Mouse (Mus musculus) heart, adult 2 months (tissue): ENCODE data around the gene Syp. TPM values are rescaled to one million over a fixed set of nuclear protein-coding genes. Genes with fewer than 3 reads are reported as not detected.

Source experiments
- DNase-seq, 2 experiments: peaks; one replicate each; pipeline ENCODE4 v3.0.0; 2021
- H3K27ac ChIP-seq: fragments of 200-600 bp; 2 replicates; pipeline ENCODE4 v1.8.1; 2022
- H3K27me3 ChIP-seq: fragments of 200-500 bp; 2 replicates; pipeline ENCODE4 v1.6.1; 2012; ENCODE audit warnings: mild to moderate bottlenecking, low read length, inconsistent platforms, mixed read lengths; ENCODE audit not compliant: control insufficient read depth, insufficient read depth
- H3K36me3 ChIP-seq: fragments of 200-500 bp; 2 replicates; pipeline ENCODE4 v1.6.1; 2012; ENCODE audit warnings: low read length, inconsistent platforms; ENCODE audit not compliant: control insufficient read depth, insufficient read depth
- H3K4me1 ChIP-seq: fragments of 200-500 bp; 2 replicates; pipeline ENCODE4 v1.6.1; 2011; ENCODE audit warnings: low read length; ENCODE audit not compliant: control insufficient read depth, insufficient read depth
- H3K4me3 ChIP-seq: fragments of 200-600 bp; 2 replicates; pipeline ENCODE4 v1.8.1; 2022
- H3K79me2 ChIP-seq: fragments of 200-500 bp; replicated peaks from 2 replicates; pipeline ENCODE4 v1.6.1; 2012; ENCODE audit warnings: mild to moderate bottlenecking, inconsistent platforms, low read length, moderate library complexity, mixed read lengths; ENCODE audit not compliant: control insufficient read depth, insufficient read depth
- H3K9ac ChIP-seq: fragments of 200-500 bp; 2 replicates; pipeline ENCODE4 v1.6.1; 2012; ENCODE audit warnings: low read depth, mild to moderate bottlenecking, control low read depth, inconsistent platforms, low read length, mixed read lengths
- CTCF ChIP-seq: fragments of 200-600 bp; IDR thresholded peaks from 2 replicates; pipeline ENCODE4 v1.8.1; 2022; ENCODE audit warnings: antibody characterized with exemption, mild to moderate bottlenecking, moderate library complexity
- EP300 ChIP-seq: fragments of 200-500 bp; IDR thresholded peaks from 2 replicates; pipeline ENCODE4 v1.6.1; 2011; ENCODE audit warnings: low read depth, low read length, control low read depth; ENCODE audit not compliant: insufficient read depth
- POLR2A ChIP-seq: fragments of 200-500 bp; IDR thresholded peaks from 2 replicates; pipeline ENCODE4 v1.6.1; 2011; ENCODE audit warnings: mild to moderate bottlenecking, low read depth, low read length, control low read depth; ENCODE audit not compliant: insufficient read depth
- WGBS: fragments of 180-500 bp; shearing (Covaris S2); methylation state at CpG from one replicate; pipeline ENCODE4 v1.1.7; 2018; 5-methylcytosine and 5-hydroxymethylcytosine counted together
- intact Hi-C: fragments of 180-260 bp; cut with DNase I; formaldehyde crosslinking; loops from one replicate; pipeline ENCODE4 v1.15.1; 2025
- polyA plus RNA-seq: library from polyadenylated mRNA; depleted of rRNA; stranded (reverse); fragments of >200 nt; gene quantifications from 2 replicates; pipeline ENCODE4 v1.2.3, GENCODE M21; 2012
- total RNA-seq, 2 experiments: library from RNA; stranded (reverse); gene quantifications; 2 replicates each; pipeline ENCODE4 v1.2.3; 2021

Gene Syp
- total and polyA plus RNA-seq, 3 experiments, result 2.6 to 4.2 (median 3.4) TPM

GRCm38 (mm10) chrX:7639536-7640325, 1.5 kb downstream of the Syp start:
- no peaks in the 10 kb centered on the region for H3K79me2 ChIP-seq
- intact Hi-C loops, result loop anchor here (5.0 kb wide), 1 partner anchor 67 kb away; the partner anchor contains the start of genes Foxp3 and Ppp1r3f
- no peak for DNase-seq
- 21% methylated on average over 13 of the region's 13 CpGs for WGBS
- no peak overlapping the region for H3K9ac ChIP-seq
- H3K27me3 ChIP-seq, result no peaks in the 10 kb centered on the region
- no peak overlapping the region for H3K27ac ChIP-seq
- no peak overlapping the region for H3K4me3 ChIP-seq
- TF ChIP-seq POLR2A (no peak), CTCF (no peak), EP300 (no peak)
- H3K36me3 ChIP-seq, result no peaks in the 10 kb centered on the region
- H3K4me1 ChIP-seq, result no peaks in the 10 kb centered on the region; the same call in 1 of the 2 replicates

DNA sequence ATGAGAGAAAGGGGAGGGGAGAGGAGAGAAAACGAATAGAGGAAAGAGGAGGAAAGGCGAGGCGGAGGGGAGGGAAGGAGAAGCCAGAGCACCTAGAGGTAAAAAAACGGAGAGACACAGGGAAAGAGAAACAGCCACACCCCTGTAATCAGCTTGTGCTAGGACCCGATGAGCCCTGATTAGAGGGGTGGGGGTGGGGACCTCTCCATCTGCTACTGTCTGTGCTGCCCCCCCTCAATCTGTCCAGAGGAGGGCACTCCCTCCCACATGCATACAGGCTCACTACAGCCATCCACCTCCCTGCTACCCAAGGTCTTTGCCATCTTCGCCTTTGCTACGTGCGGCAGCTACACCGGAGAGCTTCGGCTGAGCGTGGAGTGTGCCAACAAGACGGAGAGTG, 2.5 kb downstream of the Syp start:
- DNase-seq, result no peak
- TF ChIP-seq EP300, result no peak
- TF ChIP-seq POLR2A, result no peak
- no peak for TF ChIP-seq CTCF
- intact Hi-C loops, result loop anchor here (5.0 kb wide), 1 partner anchor 68 kb away; the partner anchor contains the start of genes Foxp3 and Ppp1r3f
- H3K27me3 ChIP-seq, result no peaks in the 10 kb centered on the region
- H3K4me1 ChIP-seq, result no peaks in the 10 kb centered on the region; the same call in 1 of the 2 replicates
- no peaks in the 10 kb centered on the region for H3K79me2 ChIP-seq
- H3K27ac ChIP-seq, result no peak overlapping the region
- no peaks in the 10 kb centered on the region for H3K36me3 ChIP-seq
- H3K9ac ChIP-seq, result no peak overlapping the region
- H3K4me3 ChIP-seq, result no peak overlapping the region
- 29% methylated on average over 12 of the region's 12 CpGs for WGBS

DNA sequence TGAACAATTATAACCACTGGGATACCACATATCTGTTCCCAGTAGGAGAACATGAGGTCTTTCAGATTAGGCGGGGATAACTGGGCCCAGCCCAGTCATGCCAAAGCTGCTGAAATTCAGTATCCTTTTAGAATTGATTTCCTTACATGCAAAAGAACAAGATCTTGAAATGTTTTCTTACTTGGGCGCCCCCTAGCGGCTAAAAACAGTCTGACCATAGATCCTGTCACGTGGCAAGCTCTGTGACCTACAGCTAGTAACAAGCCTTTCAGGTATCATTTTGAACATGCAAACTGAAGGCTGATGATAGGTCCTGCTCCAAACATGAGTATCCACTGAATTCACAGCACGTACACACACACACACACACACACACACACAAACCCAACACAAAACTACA, 7.1 kb downstream of the Syp start:
- WGBS, result 13% methylated on average over 5 of the region's 5 CpGs
- TF ChIP-seq CTCF (peak; percentile 82), POLR2A (no peak)

DNA sequence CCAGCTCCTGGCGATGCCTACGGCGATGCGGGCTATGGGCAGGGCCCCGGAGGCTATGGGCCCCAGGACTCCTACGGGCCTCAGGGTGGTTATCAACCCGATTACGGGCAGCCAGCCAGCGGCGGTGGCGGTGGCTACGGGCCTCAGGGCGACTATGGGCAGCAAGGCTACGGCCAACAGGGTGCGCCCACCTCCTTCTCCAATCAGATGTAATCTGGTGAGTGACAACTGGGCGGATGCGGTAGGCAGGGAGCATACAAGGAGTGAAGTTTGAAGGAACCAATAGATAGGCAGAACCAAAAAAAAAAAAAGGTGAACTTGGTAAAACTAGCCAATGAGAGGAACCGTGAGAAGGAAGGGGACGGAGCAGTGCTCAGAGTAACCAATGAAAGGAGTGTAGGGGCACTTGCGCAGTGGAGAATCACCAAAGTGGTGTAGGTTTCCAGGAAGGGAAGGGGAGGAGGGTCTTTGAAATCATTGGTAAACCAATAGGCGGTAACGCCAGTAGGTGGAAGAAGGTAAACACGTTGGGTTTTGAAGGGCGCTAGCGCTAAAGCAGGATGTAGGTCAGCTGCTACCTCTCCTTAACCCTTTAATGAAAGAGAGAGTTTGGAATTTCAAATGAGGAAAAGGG, 10.5 kb downstream of the Syp start:
- no peaks in the 10 kb centered on the region for H3K36me3 ChIP-seq
- H3K79me2 ChIP-seq, result no peaks in the 10 kb centered on the region
- intact Hi-C loops, result loop anchor here (1.0 to 5.0 kb wide), 5 partner anchors 9 to 226 kb away; partner anchors contain the start of genes Gpkow and Prickle3
- H3K9ac ChIP-seq, result peak overlapping the region; percentile 95
- peak overlapping the region; percentile 95 for H3K27ac ChIP-seq
- H3K27me3 ChIP-seq, result no peaks in the 10 kb centered on the region
- TF ChIP-seq POLR2A (peak; percentile 73), EP300 (no peak), CTCF (peak; percentile 55)
- H3K4me3 ChIP-seq, result peak overlapping the region; percentile 52
- DNase-seq, result peak; percentile 82 to 89
- 13% methylated on average over 25 of the region's 25 CpGs for WGBS
- H3K4me1 ChIP-seq, result peaks cover 2% of the 10 kb centered on the region

More for the DNA sequence above, 7.1 kb downstream of the Syp start:
- no peak overlapping the region for H3K9ac ChIP-seq
- H3K27me3 ChIP-seq, result no peaks in the 10 kb centered on the region
- peaks cover 2% of the 10 kb centered on the region for H3K4me1 ChIP-seq
- no peaks in the 10 kb centered on the region for H3K79me2 ChIP-seq
- H3K27ac ChIP-seq, result no peak overlapping the region
- DNase-seq, result peak; percentile 63 to 82
- H3K36me3 ChIP-seq, result no peaks in the 10 kb centered on the region
- intact Hi-C loops, result loop anchor here (5.0 kb wide), 2 partner anchors 173 to 223 kb away; no protein-coding TSS in a partner anchor
- H3K4me3 ChIP-seq, result no peak overlapping the region

- peaks cover 13% of the 10 kb centered on the region for H3K36me3 ChIP-seq
- DNase-seq, result peak; percentile 74 to 85
- H3K27me3 ChIP-seq, result no peaks in the 10 kb centered on the region
- TF ChIP-seq EP300 (no peak), CTCF (no peak), POLR2A (peak; percentile 76)
- no peaks in the 10 kb centered on the region for H3K79me2 ChIP-seq
- peak within 1 kb of the TSS; percentile 85 for H3K9ac ChIP-seq
- H3K27ac ChIP-seq, result peak within 1 kb of the TSS; percentile 87
- H3K4me1 ChIP-seq, result peaks cover 6% of the 10 kb centered on the region
- 12% methylated on average over 26 of the region's 26 CpGs for WGBS
- intact Hi-C loops, result loop anchor here (1.0 kb wide), 1 partner anchor 8 kb away; no protein-coding TSS in a partner anchor
- H3K4me3 ChIP-seq, result peak within 1 kb of the TSS; percentile 56
These were observed 19.0 kb downstream of the Syp start, which contains the start of gene Prickle3 for GRCm38 (mm10) chrX:7657221-7657639. Prickle3 (plus strand) TSS chrX:7657260.
